Mouse (Mus musculus) cerebellum, adult 11 months (tissue): ENCODE measurements around the gene Rrbp1.

ENCODE experiments used
- DNase-seq: peaks from one replicate; pipeline ENCODE4 v3.0.0; 2022

The Rrbp1 gene

DNA sequence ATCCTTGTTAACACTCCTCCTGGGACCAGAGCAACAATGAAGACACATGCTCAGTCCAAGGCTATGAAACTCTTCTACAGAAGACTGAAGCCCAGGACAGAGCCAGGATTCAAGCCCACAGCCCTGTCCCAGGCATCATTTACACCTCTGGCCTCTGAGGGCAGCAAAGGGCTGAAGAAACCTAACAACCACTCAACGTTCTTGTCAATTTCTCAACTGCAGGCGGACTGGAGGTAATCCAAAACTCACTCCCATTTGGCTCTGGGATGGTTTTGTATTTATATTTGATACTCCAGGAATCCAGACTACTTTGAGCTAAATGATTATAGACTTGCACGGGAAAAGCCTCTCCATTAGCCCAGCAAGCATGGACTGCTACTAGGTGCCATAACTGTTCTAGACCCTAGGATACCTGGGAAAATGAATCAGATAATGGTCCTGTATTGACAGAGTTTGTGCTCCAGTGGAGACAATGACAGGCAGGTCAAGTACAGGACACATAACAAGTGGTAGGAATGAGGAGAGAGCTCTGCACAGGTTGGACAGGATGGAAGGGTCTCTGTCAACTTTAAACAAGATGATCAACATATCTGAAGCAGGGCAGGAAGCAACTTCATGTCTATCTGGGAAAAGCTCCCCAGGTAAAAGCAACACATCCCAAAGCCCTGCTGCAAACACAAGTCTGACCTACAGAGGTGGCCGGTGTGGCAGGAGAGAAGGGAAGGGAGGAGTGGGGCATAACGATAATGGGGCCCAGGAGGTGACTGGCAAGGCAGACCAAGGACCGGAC is 5.7 kb downstream of the Rrbp1 start:
- no peak for DNase-seq

DNA sequence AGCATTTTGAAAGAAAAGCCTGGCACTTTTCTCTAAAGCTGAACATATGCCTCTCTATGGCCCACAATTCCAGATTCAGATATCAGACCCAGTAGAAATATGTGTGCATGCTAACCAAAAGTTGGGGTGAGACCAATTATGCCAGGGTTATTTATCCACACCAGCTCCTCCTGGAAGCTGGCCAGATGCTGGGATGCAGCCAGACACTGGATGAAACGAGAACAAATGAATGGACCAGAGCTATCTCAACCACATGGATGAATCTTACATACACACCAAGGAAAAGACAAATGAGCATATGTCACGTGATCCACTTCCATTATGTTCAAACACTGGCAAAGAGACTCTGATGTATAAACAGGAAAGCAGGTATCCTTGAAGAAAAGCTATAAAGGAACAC is 7.5 kb downstream of the Rrbp1 start:
- DNase-seq, result no peak

- DNase-seq, result no peak
These were observed 8.7 kb downstream of the Rrbp1 start for GRCm38 (mm10) chr2:144002229-144002984.

DNA sequence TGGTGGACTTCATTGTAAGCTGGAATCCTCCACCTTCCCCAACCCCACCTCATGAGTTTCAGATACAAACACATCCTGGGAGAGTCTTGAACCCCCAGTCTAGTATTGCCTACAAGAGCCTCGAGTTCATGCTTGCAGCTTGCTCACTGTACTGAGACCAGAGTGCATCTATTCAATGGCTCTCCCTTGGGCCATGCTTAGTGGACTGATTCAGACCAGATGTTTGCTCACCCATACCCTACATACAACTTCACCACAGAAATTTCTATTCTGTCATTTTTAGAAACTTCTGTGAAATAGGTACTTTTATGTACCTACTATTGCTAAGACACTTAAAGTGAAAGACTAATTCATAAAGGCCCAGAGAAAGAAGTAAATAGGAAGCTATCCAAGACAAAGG is 18.1 kb downstream of the Rrbp1 start:
- DNase-seq, result no peak

- no peak for DNase-seq
These were observed 18.9 kb downstream of the Rrbp1 start for GRCm38 (mm10) chr2:143991964-143992672.

GRCm38 (mm10) chr2:143990997-143991396 is 20.1 kb downstream of the Rrbp1 start:
- DNase-seq, result no peak

DNA sequence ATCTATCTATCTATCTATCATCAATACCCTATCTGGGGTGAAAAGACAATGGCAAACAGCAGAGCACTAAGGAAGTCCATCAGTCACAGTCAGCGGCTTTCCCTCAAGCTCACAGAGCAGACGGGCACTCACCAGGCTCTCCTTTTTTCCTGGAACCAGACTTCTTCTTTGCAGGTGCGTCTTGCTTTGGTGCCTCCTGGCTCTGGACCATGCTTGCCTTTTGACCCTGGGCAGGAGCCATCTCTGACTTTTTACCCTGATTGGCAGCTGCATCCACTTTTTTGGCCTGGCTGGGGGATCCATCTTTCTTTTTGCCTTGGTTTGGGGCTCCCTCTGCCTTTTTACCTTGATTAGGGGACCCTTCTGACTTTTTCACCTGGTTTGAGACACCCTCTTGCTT is 23.0 kb downstream of the Rrbp1 start:
- no peak for DNase-seq

DNA sequence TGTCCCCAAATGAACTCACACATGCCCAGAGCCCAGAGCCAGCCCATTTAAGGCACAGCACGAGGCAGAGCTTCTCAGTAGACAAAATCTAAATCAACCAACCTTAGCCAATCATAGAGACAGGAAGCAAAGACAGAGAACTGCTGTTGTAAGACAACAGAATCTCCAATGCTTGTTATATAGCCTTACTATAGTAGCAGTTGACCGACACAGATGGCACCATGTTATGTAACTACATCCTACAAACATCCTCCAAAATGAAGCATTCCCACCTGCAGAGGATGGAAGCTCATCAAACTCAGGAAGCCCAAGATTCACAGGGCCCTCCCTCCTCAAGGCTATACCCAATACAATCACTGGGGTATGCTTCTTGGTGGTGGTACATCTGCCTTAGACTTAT is 23.6 kb downstream of the Rrbp1 start:
- no peak for DNase-seq

- no peak for DNase-seq
These were observed 27.6 kb downstream of the Rrbp1 start for GRCm38 (mm10) chr2:143983482-143983881.

DNA sequence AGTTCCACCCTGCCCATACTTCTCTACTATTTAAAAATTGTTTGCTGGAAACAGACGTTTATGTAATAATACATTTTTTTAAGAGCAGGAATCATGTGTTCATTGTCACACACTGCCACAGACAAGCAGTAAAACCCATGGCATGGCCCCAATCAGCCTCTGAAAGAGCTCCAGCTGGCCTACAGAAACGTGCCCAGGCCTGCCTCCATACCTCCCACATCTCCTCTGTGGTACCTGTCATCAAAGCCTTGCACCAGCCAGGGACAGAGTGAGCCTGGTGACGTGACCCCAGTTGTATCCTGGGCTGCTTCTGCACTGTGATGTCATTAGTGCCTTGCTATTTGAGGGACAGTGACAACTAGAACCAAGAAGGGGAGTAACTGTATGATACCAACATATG is 28.2 kb downstream of the Rrbp1 start:
- no peak for DNase-seq

- no peak for DNase-seq
These were observed 28.9 kb downstream of the Rrbp1 start for GRCm38 (mm10) chr2:143982152-143982551.

GRCm38 (mm10) chr2:143980781-143981398 is 30.2 kb downstream of the Rrbp1 start:
- DNase-seq, result peak; percentile 48

GRCm38 (mm10) chr2:143978444-143979147 is 32.5 kb downstream of the Rrbp1 start:
- DNase-seq, result no peak

- no peak for DNase-seq
These were observed 35.9 kb downstream of the Rrbp1 start for GRCm38 (mm10) chr2:143975146-143975649.

GRCm38 (mm10) chr2:143973161-143973560 is 37.9 kb downstream of the Rrbp1 start:
- DNase-seq, result peak; percentile 41

DNA sequence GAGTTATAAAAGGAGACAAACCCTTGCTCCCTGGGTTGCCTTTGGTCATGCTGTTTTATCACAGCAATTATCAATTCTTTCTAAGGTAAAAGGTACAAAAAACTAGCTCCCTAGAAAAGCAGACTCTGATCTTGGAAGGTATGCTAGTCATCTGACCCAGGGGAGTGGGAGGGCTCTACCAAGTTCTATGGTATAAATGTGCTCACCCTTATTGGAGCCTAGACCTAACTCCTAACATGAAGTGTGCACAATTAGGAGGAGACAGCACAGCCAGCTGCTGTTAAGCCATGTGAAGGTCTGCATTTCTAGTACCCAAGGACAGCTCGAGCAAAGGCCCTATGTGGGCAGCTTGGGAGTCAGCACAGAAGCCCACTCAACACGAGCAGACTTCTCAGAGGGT is 39.2 kb downstream of the Rrbp1 start:
- no peak for DNase-seq

- no peak for DNase-seq
These were observed 40.2 kb downstream of the Rrbp1 start for GRCm38 (mm10) chr2:143970841-143971240.

DNA sequence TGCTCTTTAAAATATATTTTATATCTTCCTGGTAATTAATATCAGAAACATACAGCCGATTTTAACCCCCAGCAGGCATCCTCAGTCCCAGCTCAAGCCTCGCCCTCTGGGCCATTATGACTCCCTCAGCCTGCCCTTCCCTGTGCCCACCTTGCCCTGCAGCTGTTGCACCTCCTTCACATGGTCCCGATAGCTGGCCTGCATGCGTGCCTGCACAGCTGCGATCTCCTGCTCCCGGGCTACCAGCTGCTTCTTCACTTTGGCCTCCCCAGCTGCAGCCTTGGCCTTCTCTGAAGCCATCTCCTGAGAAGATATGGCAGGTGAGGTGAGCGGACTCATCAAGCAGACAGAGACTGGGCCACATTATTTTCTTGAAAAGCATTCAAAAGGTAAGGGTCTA is 41.8 kb downstream of the Rrbp1 start:
- DNase-seq, result no peak

DNA sequence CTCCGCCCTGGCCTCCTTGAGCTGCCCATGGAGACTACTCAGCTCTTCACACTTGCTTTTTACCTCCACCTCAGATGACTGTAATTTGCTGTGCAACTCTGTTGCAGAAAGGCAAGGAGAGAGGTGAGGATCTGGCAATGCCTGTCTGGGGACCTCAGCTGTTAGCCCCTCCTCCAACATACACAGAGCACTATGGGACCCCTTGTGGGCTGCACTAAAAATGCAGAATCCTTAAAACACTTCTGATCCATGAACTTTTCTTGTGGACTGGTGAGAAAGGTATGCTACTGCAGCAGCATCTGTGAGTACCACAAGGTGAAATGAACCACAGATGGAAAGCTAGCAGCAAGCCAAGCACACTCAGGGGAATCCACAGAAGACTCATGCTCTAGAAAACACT is 47.7 kb downstream of the Rrbp1 start:
- DNase-seq, result no peak

- no peak for DNase-seq
These were observed 48.9 kb downstream of the Rrbp1 start for GRCm38 (mm10) chr2:143962192-143962591.

- DNase-seq, result no peak
These were observed 55.3 kb downstream of the Rrbp1 start for GRCm38 (mm10) chr2:143955746-143956145.

DNA sequence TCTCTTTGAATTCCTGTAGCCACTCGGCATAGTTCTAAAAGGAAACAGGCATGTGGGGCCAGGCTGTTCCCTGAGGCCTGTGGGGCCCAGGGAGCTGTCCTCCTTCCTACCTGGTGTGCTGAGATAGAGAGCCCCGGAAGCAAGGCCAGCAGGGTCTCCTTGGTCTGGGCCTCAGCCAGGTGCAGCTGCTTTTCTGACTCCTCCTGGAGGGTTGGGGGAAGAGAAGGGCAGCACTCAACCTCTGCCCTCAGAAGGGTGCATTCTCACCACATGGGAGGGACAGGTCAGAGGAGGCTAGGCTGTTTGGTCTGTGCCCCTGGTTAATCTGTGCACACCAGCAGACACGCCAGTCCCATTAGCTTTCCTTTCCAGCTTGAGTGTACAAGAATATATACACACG is 56.1 kb downstream of the Rrbp1 start:
- DNase-seq, result no peak
